Mouse (Mus musculus) olfactory bulb, adult 2 months (tissue): ENCODE results near the gene Pax1. TPM values are rescaled to one million over a fixed set of nuclear protein-coding genes. Genes with fewer than 3 reads are reported as not detected.

Experiments
- H3K27ac ChIP-seq: fragments of 200-500 bp; 2 replicates; pipeline ENCODE4 v1.5.1; 2012; ENCODE audit warnings: low read depth, low read length; ENCODE audit not compliant: insufficient read depth
- H3K4me1 ChIP-seq: fragments of 200-500 bp; 2 replicates; pipeline ENCODE4 v1.6.1; 2012; ENCODE audit warnings: low read length; ENCODE audit not compliant: control insufficient read depth, insufficient read depth
- H3K4me3 ChIP-seq: fragments of 200-500 bp; 2 replicates; pipeline ENCODE4 v1.5.1; 2012; ENCODE audit warnings: mild to moderate bottlenecking, low read depth, low read length, moderate library complexity; ENCODE audit not compliant: insufficient read depth
- CTCF ChIP-seq: fragments of 200-500 bp; IDR thresholded peaks from 2 replicates; pipeline ENCODE4 v1.5.1; 2012; ENCODE audit warnings: low read depth, mild to moderate bottlenecking, low read length, moderate library complexity; ENCODE audit not compliant: insufficient read depth
- POLR2A ChIP-seq: fragments of 200-500 bp; IDR thresholded peaks from 2 replicates; pipeline ENCODE4 v1.6.1; 2012; ENCODE audit warnings: mild to moderate bottlenecking, low read depth, low read length, moderate library complexity; ENCODE audit not compliant: insufficient read depth
- WGBS: fragments of 180-500 bp; shearing (Covaris S2); methylation state at CpG from one replicate; pipeline ENCODE4 v1.1.7; 2018; 5-methylcytosine and 5-hydroxymethylcytosine counted together
- polyA plus RNA-seq: library from polyadenylated mRNA; stranded (reverse); fragments of >200 nt; gene quantifications from 2 replicates; pipeline ENCODE4 v1.2.4, GENCODE M21; 2012; ENCODE audit warnings: low replicate concordance; ENCODE audit not compliant: missing spikeins, insufficient read depth, insufficient read length

Gene Pax1
- not detected in 2 replicates for polyA plus RNA-seq

DNA sequence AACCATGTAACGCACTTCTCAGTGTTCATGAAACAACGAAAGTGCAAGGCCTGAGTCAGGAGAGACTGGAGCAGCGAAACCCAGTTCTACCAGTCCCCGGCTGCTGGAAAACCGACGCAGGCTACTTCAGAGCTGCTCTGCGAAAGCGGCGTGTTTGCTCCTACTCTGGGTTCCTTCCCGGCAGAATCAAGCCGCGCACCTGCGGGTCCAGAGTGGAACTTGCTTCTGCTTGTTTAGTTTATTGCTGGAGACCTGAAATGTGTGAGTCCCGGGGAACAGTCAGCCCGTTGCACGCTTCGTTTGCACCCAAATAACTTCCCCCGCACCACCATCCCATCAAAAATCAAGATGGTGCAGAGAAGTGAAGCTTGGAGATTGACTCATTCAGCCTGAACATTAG, at the start of gene Pax1:
TSS of gene Pax1 (plus strand) at position 345 of the 400 bp plus-strand sequence.
- WGBS = 2% methylated on average over 18 of the region's 18 CpGs
- H3K27ac ChIP-seq = no peak within 1 kb of the TSS
- no peak for TF ChIP-seq POLR2A
- no peak for TF ChIP-seq CTCF
- H3K4me3 ChIP-seq = no peak within 1 kb of the TSS
- peaks cover 13% of the 10 kb centered on the region for H3K4me1 ChIP-seq

DNA sequence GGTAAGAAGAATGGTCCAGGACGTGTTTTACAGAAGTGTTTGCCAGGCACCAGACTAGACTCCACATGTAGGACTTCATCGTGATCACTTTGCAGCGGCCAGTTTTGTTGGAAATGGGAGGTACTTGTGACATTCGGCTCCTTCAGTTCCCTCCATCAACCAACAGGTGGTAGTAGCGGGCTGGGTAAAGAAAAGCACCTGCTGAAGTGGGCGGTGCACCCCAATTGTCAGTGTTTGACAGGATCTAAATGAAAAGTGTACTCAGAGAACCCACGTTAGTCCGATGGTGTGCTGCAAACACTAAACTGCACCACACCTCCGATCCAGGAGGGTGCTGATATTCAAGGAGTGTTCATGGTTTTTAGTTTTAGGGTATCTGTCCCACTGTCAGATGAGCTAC, 40.7 kb upstream of the Pax1 start:
- WGBS = 10% methylated on average over 9 of the region's 9 CpGs
- TF ChIP-seq CTCF (no peak), POLR2A (no peak)
- Histone ChIP-seq H3K4me1 (no peaks in the 10 kb centered on the region), H3K4me3 (no peak overlapping the region), H3K27ac (no peak overlapping the region)

DNA sequence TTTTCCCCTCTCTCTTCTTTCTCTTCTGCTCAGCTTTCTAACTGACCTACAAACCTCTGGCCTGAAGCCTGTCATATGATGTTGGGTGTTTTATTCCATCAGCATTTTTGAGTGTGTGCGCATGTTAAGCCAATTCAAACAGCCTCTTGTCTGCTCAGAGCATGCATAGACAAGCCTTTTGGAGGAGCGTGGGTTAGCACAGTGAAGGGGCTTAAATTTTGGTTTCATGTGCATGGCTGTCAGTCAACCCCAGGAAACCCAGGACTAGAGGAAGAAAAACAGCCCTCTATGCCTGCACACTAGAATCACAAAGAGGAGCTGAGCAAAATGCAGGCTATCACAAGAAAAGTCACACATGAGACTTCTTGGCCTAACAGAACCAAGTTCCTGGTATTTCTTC, 36.5 kb upstream of the Pax1 start:
- no peak for TF ChIP-seq CTCF
- 90% methylated on average over 2 of the region's 2 CpGs for whole genome bisulfite sequencing
- H3K4me1 ChIP-seq = no peaks in the 10 kb centered on the region

DNA sequence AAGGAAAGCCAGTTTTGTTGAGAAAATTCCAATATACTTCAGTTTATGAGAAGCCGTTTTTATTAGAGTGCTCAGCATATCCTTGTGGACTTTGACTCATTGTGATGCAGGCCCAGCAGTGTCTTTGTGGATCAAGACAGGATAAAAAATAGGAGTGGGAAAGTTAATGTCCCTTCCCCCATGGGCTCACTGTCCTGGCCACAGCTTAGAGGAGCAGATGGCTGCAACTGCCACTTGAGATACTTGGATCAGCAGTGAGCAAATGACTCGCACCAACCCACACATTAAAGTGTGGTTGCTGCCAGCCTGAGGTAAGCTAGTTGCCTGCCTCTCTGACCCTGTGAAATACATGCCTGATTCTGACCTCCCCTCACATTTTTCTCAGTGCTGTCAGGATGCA, 29.0 kb upstream of the Pax1 start:
- Histone ChIP-seq H3K4me3 (no peak overlapping the region), H3K27ac (no peak overlapping the region), H3K4me1 (no peaks in the 10 kb centered on the region)
- WGBS = 81% methylated on average over 2 of the region's 2 CpGs
- TF ChIP-seq CTCF = no peak
- no peak for TF ChIP-seq POLR2A

More for the DNA sequence above, 36.5 kb upstream of the Pax1 start:
- no peak overlapping the region for H3K4me3 ChIP-seq
- H3K27ac ChIP-seq = no peak overlapping the region

DNA sequence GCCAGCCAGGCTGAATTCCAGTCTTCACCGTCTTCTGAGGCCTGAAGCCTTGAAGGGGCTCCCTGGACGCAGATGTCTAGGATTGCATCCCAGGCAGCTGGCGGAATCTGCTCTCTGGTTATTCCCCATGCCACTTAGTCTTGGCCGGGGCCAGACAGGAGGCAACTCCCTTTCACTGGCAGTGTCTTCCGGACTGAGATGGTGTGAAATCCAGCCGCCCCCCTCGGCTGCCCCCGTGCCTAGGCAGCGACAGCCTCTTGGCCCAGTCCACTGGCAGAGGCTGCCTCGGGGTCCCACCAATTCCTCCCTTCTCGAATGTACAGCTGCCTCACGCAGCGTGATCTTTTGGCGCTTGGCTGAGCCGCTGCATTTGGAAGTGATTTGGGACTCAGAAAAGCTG, 23.0 kb upstream of the Pax1 start:
- Histone ChIP-seq H3K27ac (no peak overlapping the region), H3K4me1 (no peaks in the 10 kb centered on the region), H3K4me3 (no peak overlapping the region)
- 43% methylated on average over 15 of the region's 15 CpGs for WGBS
- no peak for TF ChIP-seq CTCF
- TF ChIP-seq POLR2A = no peak

DNA sequence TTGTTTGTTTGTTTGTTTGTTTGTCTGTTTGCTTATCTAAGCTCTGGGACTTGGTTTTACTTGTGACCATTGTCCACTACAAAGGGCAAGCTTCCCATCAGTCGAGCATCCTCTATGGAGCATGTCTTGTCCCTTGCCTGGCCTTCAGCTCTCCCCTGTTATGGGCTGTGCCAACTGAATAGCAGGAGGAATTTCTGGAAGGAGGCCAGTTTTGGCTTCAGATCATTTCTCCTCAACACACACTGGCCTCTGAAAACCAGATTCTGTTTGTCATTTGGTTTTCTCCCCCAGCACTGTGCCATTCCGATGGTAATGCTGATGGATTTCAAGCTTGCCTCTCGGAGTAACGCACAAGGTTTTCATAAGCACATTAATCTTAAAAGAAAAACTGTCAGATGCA, 21.9 kb upstream of the Pax1 start:
- no peak overlapping the region for H3K4me3 ChIP-seq
- H3K27ac ChIP-seq = no peak overlapping the region
- WGBS = 72% methylated on average over 4 of the region's 4 CpGs
- TF ChIP-seq CTCF (no peak), POLR2A (no peak)
- no peaks in the 10 kb centered on the region for H3K4me1 ChIP-seq

DNA sequence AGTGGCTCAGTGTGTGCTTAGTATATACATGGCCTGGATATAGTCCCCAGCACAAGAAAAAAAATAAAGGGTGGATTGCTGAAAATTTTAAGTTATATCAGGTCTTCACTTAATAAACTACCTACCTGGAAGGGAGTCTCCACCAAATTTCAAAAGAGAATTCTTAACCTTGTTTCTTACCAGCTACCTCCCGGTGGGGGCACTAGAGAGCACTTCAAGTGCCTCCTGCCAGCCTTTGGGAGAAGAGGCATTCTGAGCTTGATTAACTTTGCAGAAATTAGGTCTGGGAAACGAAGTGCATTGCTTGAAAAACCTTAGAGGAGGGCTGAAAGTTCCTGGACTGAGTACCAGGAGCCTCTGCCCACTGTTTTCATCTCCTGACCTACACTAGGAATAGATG, 19.5 kb upstream of the Pax1 start:
- Histone ChIP-seq H3K4me3 (no peak overlapping the region), H3K4me1 (no peaks in the 10 kb centered on the region), H3K27ac (no peak overlapping the region)
- no peak for TF ChIP-seq POLR2A
- TF ChIP-seq CTCF = no peak
- 22% methylated on average over 2 of the region's 2 CpGs for WGBS

DNA sequence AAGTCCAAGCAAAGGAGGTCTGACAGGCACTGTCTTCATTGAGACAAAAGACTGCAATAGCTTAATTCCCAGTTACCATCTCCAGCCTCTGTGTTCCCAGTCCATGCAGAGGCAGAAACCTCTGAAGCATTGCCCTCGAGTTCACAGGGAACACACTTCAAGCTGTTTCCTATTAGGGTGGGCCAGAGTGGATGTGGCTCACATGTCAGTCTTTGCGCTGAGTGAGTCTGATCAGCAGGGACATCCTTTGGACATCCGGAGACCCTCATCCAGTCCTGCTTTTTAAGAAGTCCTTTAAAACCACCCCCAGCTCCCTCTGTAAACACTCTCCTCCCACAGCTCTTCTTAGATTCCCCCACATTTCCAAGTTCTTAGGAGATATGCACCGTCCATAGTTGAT, 2.0 kb upstream of the Pax1 start:
- Histone ChIP-seq H3K4me1 (no peaks in the 10 kb centered on the region), H3K27ac (no peak overlapping the region), H3K4me3 (no peak overlapping the region)
- 3% methylated on average over 4 of the region's 4 CpGs for WGBS
- no peak for TF ChIP-seq POLR2A
- TF ChIP-seq CTCF = no peak

DNA sequence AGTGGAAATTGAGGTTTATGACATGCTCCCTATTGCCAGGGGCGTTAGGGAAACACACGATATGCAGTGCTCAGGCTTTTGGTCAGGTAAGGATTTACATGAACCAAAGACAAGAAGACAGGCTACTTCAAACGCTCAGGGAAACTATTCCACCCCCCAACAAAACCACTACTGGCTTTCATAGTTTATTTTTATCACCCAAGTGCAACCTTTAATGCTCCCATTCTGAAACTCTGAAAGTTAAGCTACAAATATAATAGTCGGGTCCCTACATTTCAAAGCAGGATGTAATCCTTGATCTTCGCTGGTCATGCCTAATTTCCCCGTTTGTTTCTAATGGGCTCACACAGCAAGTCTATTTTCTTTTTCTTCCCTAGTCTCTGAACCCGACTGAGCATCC, 1.3 kb upstream of the Pax1 start:
- TF ChIP-seq CTCF = no peak
- TF ChIP-seq POLR2A = no peak
- 3% methylated on average over 7 of the region's 7 CpGs for WGBS
- Histone ChIP-seq H3K4me3 (no peak overlapping the region), H3K4me1 (peaks cover 7% of the 10 kb centered on the region), H3K27ac (no peak overlapping the region)

DNA sequence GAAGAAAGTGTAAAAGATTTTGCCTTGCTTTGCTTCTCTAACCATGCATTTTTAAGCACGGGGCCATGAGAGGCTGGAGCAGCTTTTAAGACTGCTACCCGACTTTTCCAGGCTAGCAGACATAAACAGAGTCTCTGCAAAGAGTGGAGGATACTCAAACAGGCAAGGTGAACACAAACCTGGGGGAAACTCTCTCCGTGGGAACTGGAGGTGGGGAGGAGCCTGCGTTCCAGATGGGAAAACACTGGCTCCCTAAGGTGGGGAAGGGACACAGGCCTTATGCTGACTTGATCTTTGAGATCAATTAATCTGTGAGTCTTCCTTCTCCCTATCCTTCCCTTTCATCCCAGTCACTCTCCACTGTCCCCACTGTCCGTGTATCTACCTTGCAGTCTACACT, 869 bp upstream of the Pax1 start:
- Histone ChIP-seq H3K4me3 (no peak overlapping the region), H3K27ac (no peak overlapping the region), H3K4me1 (peaks cover 11% of the 10 kb centered on the region)
- 2% methylated on average over 5 of the region's 5 CpGs for WGBS
- TF ChIP-seq CTCF (no peak), POLR2A (no peak)
